20 mouse cellular contexts compared by ENCODE assay signal in the genomic region with DNA sequence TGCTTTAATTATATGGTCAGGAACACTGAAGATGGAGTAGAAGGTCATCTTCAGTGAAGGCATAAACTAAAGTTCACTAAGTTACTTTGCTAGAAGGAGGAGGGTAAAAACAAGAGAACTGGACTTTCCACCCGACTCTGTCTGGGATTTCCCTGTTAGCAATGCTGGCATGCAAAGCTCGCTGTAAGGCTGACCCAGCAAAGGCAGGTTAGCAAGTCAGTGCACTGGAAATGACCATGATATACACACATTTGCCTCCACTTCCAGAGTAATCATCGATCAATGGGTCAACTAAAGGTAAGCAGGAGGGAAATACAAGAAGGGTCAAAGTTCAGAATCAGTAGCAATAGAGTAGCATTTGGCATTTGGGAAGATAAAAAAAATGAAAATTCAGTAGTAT. TPM values are rescaled to one million over a fixed set of nuclear protein-coding genes. Genes with fewer than 3 reads are reported as not detected.
DNase-seq lines count a peak whose midpoint lies in the region; ATAC-seq and TF ChIP-seq lines count a peak whose summit lies in the region.
"Had no signal": no experiment of that assay in that cellular context is flagged by ENCODE, and none has a peak within 500 bp of the region (broad histone marks: within the 10 kb centered on the region; RNA-seq: fewer than 3 reads in every experiment).

No protein-coding gene starts in this region.

- ATAC-seq in intestine, embryonic 16.5 days, result peak; percentile 46; the same call in 1 of the 2 replicates
- no peak for ATAC-seq in intestine, embryonic 15.5 days
- ATAC-seq in kidney, embryonic 16.5 days (ENCODE audit: low FRiP score, low TSS enrichment), result no peak
- peak; percentile 61 for ATAC-seq in intestine, postnatal 0 days
- ATAC-seq: activated CD4-positive, CD25-positive, alpha-beta regulatory T cell, adult 4 months; forebrain, embryonic 14.5 days; Patski had no signal

- 85% methylated on average over 3 of the region's 3 CpGs for WGBS in intestine, embryonic 16.5 days
- 81% methylated on average over 3 of the region's 3 CpGs for WGBS in intestine, embryonic 15.5 days
- WGBS in kidney, embryonic 16.5 days, result 86% methylated on average over 3 of the region's 3 CpGs
- WGBS in intestine, postnatal 0 days, result 57% methylated on average over 3 of the region's 3 CpGs

- no peak overlapping the region for H3K4me2 ChIP-seq in intestine, embryonic 16.5 days (ENCODE audit: low read depth, low read length)
- no peak overlapping the region for H3K4me2 ChIP-seq in intestine, embryonic 15.5 days (replicated peaks)
- no peak overlapping the region for H3K4me2 ChIP-seq in kidney, embryonic 16.5 days (replicated peaks; ENCODE audit: low read depth, low read length)
- no peak overlapping the region for H3K4me2 ChIP-seq in intestine, postnatal 0 days (replicated peaks; ENCODE audit: low read depth)
- H3K4me2 ChIP-seq: hindbrain, embryonic 12.5 days had no signal

- no peaks in the 10 kb centered on the region for H3K27me3 ChIP-seq in intestine, embryonic 16.5 days (replicated peaks; ENCODE audit: control insufficient read depth, insufficient read depth, low read length)
- H3K27me3 ChIP-seq in intestine, embryonic 15.5 days (replicated peaks), result no peaks in the 10 kb centered on the region
- no peaks in the 10 kb centered on the region for H3K27me3 ChIP-seq in kidney, embryonic 16.5 days (ENCODE audit: insufficient read depth, low read length)
- H3K27me3 ChIP-seq in intestine, postnatal 0 days (replicated peaks; ENCODE audit: control insufficient read depth, insufficient read depth, low read length), result no peaks in the 10 kb centered on the region
- H3K27me3 ChIP-seq: hindbrain, embryonic 12.5 days; Patski had no signal

- H3K9me3 ChIP-seq in intestine, embryonic 16.5 days (ENCODE audit: control insufficient read depth, low read length), result no peaks in the 10 kb centered on the region
- no peaks in the 10 kb centered on the region for H3K9me3 ChIP-seq in intestine, embryonic 15.5 days
- no peaks in the 10 kb centered on the region for H3K9me3 ChIP-seq in kidney, embryonic 16.5 days (ENCODE audit: low read length)
- H3K9me3 ChIP-seq in intestine, postnatal 0 days (ENCODE audit: control insufficient read depth), result no peaks in the 10 kb centered on the region
- H3K9me3 ChIP-seq: embryonic facial prominence, embryonic 10.5 days; hindbrain, embryonic 12.5 days had no signal

- no peak overlapping the region for H3K4me3 ChIP-seq in intestine, embryonic 16.5 days (ENCODE audit: low read length)
- no peak overlapping the region for H3K4me3 ChIP-seq in intestine, embryonic 15.5 days (replicated peaks)
- H3K4me3 ChIP-seq in kidney, embryonic 16.5 days (ENCODE audit: low read length), result no peak overlapping the region
- no peak overlapping the region for H3K4me3 ChIP-seq in intestine, postnatal 0 days (ENCODE audit: low read depth, low read length)
- H3K4me3 ChIP-seq: embryonic facial prominence, embryonic 10.5 days; gastrocnemius, adult 2 months; hindbrain, embryonic 12.5 days had no signal

- H3K9ac ChIP-seq in intestine, embryonic 16.5 days (ENCODE audit: low read depth, low read length), result no peak overlapping the region
- no peak overlapping the region for H3K9ac ChIP-seq in intestine, embryonic 15.5 days
- no peak overlapping the region for H3K9ac ChIP-seq in kidney, embryonic 16.5 days (replicated peaks; ENCODE audit: low read length)
- no peak overlapping the region for H3K9ac ChIP-seq in intestine, postnatal 0 days (ENCODE audit: low read depth, low read length)
- H3K9ac ChIP-seq: hindbrain, embryonic 12.5 days had no signal

- no peak overlapping the region for H3K27ac ChIP-seq in intestine, embryonic 16.5 days (ENCODE audit: low read length)
- no peak overlapping the region for H3K27ac ChIP-seq in intestine, embryonic 15.5 days
- no peak overlapping the region for H3K27ac ChIP-seq in kidney, embryonic 16.5 days (ENCODE audit: low read length)
- H3K27ac ChIP-seq in intestine, postnatal 0 days (ENCODE audit: low read depth, low read length), result 0 out of 2 replicates have a peak overlapping the region, but pooled peaks have one; percentile 28
- H3K27ac ChIP-seq: embryonic facial prominence, embryonic 10.5 days; gastrocnemius, adult 2 months; hindbrain, embryonic 12.5 days had no signal

- H3K36me3 ChIP-seq in intestine, embryonic 16.5 days (ENCODE audit: control insufficient read depth, insufficient read depth, low read length), result peaks cover 4% of the 10 kb centered on the region
- H3K36me3 ChIP-seq in intestine, embryonic 15.5 days, result peaks cover 5% of the 10 kb centered on the region; the same call in 1 of the 2 replicates
- H3K36me3 ChIP-seq in kidney, embryonic 16.5 days (ENCODE audit: insufficient read depth, low read length), result peaks cover 5% of the 10 kb centered on the region; the same call in 1 of the 2 replicates
- peaks cover 24% of the 10 kb centered on the region for H3K36me3 ChIP-seq in intestine, postnatal 0 days (ENCODE audit: control insufficient read depth, insufficient read depth)

- TF ChIP-seq CTCF in intestine, postnatal 0 days (IDR thresholded peaks at IDR 0.05; ENCODE audit: low read depth), result no peak

- peak; percentile 46 to 62 for DNase-seq in kidney, adult 8-10 months
- peak; percentile 48 to 66 for DNase-seq in kidney, postnatal 25 days
- no peak for DNase-seq in left cerebral cortex, adult 18-20 months (ENCODE audit: low spot score in 2 of 2)
- DNase-seq in cerebellum, adult 18-20 months, result no peak
- DNase-seq: adrenal gland, postnatal 14 days; cerebellum, adult 11-12 months; cerebellum, postnatal 10 days; gastrocnemius, adult 2 months; gastrocnemius, postnatal 25 days; heart, postnatal 10 days; heart, postnatal 4 days had no signal

- H3K4me1 ChIP-seq in intestine, embryonic 16.5 days (ENCODE audit: control insufficient read depth, insufficient read depth, low read length), result no peaks in the 10 kb centered on the region; the same call in 1 of the 2 replicates
- no peaks in the 10 kb centered on the region for H3K4me1 ChIP-seq in intestine, embryonic 15.5 days (replicated peaks)
- H3K4me1 ChIP-seq in kidney, embryonic 16.5 days (ENCODE audit: insufficient read depth, low read length), result no peaks in the 10 kb centered on the region
- H3K4me1 ChIP-seq in intestine, postnatal 0 days (replicated peaks; ENCODE audit: control insufficient read depth, insufficient read depth, low read length), result 0 out of 2 replicates have a peak, but pooled peaks cover 4% of the 10 kb centered on the region

RNA-seq across cellular contexts. Expression of gene Kif1b, which starts 46.6 kb away (rescaled TPM):
- polyA plus RNA-seq in intestine, embryonic 16.5 days (2015; fragmentation: Nextera tagmentation; extraction: Ambion mirVana), result 18.2 and 19.2 TPM in 2 replicates
- polyA plus RNA-seq in intestine, embryonic 15.5 days (2015; fragmentation: Nextera tagmentation; extraction: Ambion mirVana), result 23.3 and 25.5 TPM in 2 replicates
- polyA plus RNA-seq in kidney, embryonic 16.5 days (2015; fragmentation: Nextera tagmentation; extraction: Ambion mirVana), result 25.7 and 29.9 TPM in 2 replicates
- polyA plus RNA-seq in intestine, postnatal 0 days (2015; fragmentation: Nextera tagmentation; extraction: Ambion mirVana), result 15.2 and 18.1 TPM in 2 replicates
- 100 to 1,000 TPM; 429 to 451 TPM for total RNA-seq in left cerebral cortex, adult 18-20 months (2021)

Comparison
In these comparisons a context has a peak if more than half of its experiments do, and no peak if none do; other contexts are left out.
1. ATAC-seq: peak in intestine, embryonic 16.5 days (single experiment) and intestine, postnatal 0 days (single experiment); none in intestine, embryonic 15.5 days (single experiment) and kidney, embryonic 16.5 days (single experiment).
2. DNase-seq: peak in kidney, adult 8-10 months (2 of 2) and kidney, postnatal 25 days (2 of 2); none in left cerebral cortex, adult 18-20 months (0 of 2) and cerebellum, adult 18-20 months (0 of 2).